Comparison of ENCODE assay signal across 8 mouse cellular contexts in the genomic region with DNA sequence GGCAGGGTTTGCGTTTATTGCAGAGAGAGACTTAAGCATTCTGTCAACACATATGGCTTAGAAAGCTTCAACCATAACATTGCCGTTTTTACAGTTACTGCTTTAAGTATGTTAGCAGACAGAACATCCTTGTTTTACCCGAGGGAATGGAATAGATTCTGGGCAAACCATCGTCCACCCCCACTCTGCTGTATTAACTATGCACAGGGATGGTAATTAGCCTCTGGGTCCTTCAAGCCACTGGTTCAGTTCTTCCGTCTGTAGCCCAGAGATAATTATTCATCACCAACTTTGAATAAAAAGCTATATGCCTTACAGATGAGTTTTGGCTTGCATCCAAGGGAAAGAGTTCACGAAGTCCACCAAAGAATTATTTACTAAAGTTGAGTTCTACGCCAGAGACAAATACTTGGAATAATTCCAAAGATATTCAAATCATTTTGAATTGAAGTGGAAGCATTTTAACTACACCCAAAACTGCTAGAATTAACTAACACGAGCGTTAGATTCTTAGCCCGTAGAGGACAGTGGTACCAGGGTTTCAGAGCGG. TPM values are rescaled to one million over a fixed set of nuclear protein-coding genes. Genes with fewer than 3 reads are reported as not detected.
DNase-seq lines count a peak whose midpoint lies in the region; ATAC-seq and TF ChIP-seq lines count a peak whose summit lies in the region.

No protein-coding gene starts in this region.

- H3K27ac ChIP-seq in lung, embryonic 14.5 days (ENCODE audit: low read depth), result peak overlapping the region; percentile 100
- H3K27ac ChIP-seq in embryonic facial prominence, embryonic 15.5 days (replicated peaks), result peak overlapping the region; percentile 100
- peak overlapping the region; percentile 100 for H3K27ac ChIP-seq in neural tube, embryonic 14.5 days (ENCODE audit: low read depth, low read length)

- peak; percentile 90 for DNase-seq in lung, embryonic 14.5 days
- DNase-seq in lung, postnatal 10 days, result no peak
- DNase-seq in kidney, postnatal 14 days, result peak; percentile 65
- DNase-seq in left cerebral cortex, adult 18-20 months (ENCODE audit: low spot score in 2 of 2), result no peak
- no peak for DNase-seq in thymus, postnatal 0 days (ENCODE audit: low spot score)
- no peak for DNase-seq in cerebellum, postnatal 4 days (ENCODE audit: low spot score in 2 of 2)

- ATAC-seq in lung, embryonic 14.5 days (ENCODE audit: insufficient read depth), result peak; percentile 15
- ATAC-seq in embryonic facial prominence, embryonic 15.5 days (ENCODE audit: insufficient number of reproducible peaks, low FRiP score, low TSS enrichment, low read depth), result 0 out of 2 replicates have a peak, but pooled peaks have one; percentile 13
- peak; percentile 29 for ATAC-seq in neural tube, embryonic 14.5 days (ENCODE audit: low read depth)

- H3K9ac ChIP-seq in lung, embryonic 14.5 days, result peak overlapping the region; percentile 99
- peak overlapping the region; percentile 96 for H3K9ac ChIP-seq in embryonic facial prominence, embryonic 15.5 days
- H3K9ac ChIP-seq in neural tube, embryonic 14.5 days (replicated peaks; ENCODE audit: low read depth, low read length), result peak overlapping the region; percentile 99

- H3K9me3 ChIP-seq in lung, embryonic 14.5 days (ENCODE audit: low read depth, low read length), result no peaks in the 10 kb centered on the region
- no peaks in the 10 kb centered on the region for H3K9me3 ChIP-seq in embryonic facial prominence, embryonic 15.5 days (replicated peaks)
- no peaks in the 10 kb centered on the region for H3K9me3 ChIP-seq in neural tube, embryonic 14.5 days (ENCODE audit: control insufficient read depth, low read length)

- H3K36me3 ChIP-seq in lung, embryonic 14.5 days (ENCODE audit: insufficient read depth), result no peaks in the 10 kb centered on the region
- no peaks in the 10 kb centered on the region for H3K36me3 ChIP-seq in embryonic facial prominence, embryonic 15.5 days
- H3K36me3 ChIP-seq in neural tube, embryonic 14.5 days (ENCODE audit: control insufficient read depth, insufficient read depth, low read length), result no peaks in the 10 kb centered on the region

- 6% methylated on average over 11 of the region's 11 CpGs for WGBS in lung, embryonic 14.5 days
- WGBS in embryonic facial prominence, embryonic 15.5 days, result 4% methylated on average over 11 of the region's 11 CpGs
- 12% methylated on average over 11 of the region's 11 CpGs for WGBS in neural tube, embryonic 14.5 days

- no peaks in the 10 kb centered on the region for H3K27me3 ChIP-seq in lung, embryonic 14.5 days (ENCODE audit: insufficient read depth, low read length)
- H3K27me3 ChIP-seq in embryonic facial prominence, embryonic 15.5 days, result no peaks in the 10 kb centered on the region
- H3K27me3 ChIP-seq in neural tube, embryonic 14.5 days (ENCODE audit: control insufficient read depth, insufficient read depth, low read length), result no peaks in the 10 kb centered on the region; the same call in 1 of the 2 replicates

- H3K4me1 ChIP-seq in lung, embryonic 14.5 days (ENCODE audit: insufficient read depth), result peaks cover 9% of the 10 kb centered on the region; the same call in 1 of the 2 replicates
- peaks cover 14% of the 10 kb centered on the region; the same call in 1 of the 2 replicates for H3K4me1 ChIP-seq in embryonic facial prominence, embryonic 15.5 days
- peaks cover 18% of the 10 kb centered on the region; the same call in 1 of the 2 replicates for H3K4me1 ChIP-seq in neural tube, embryonic 14.5 days (ENCODE audit: control insufficient read depth, insufficient read depth, low read length)

- no peak for TF ChIP-seq CTCF in lung, embryonic 14.5 days (IDR thresholded peaks at IDR 0.05; ENCODE audit: low read depth)

- peak overlapping the region; percentile 81 for H3K4me2 ChIP-seq in lung, embryonic 14.5 days
- peak overlapping the region; percentile 67 for H3K4me2 ChIP-seq in embryonic facial prominence, embryonic 15.5 days (replicated peaks)
- peak overlapping the region; percentile 91 for H3K4me2 ChIP-seq in neural tube, embryonic 14.5 days (ENCODE audit: low read depth, low read length)

- H3K4me3 ChIP-seq in lung, embryonic 14.5 days (ENCODE audit: low read depth, low read length), result peak overlapping the region; percentile 97
- H3K4me3 ChIP-seq in embryonic facial prominence, embryonic 15.5 days (replicated peaks), result peak overlapping the region; percentile 86
- H3K4me3 ChIP-seq in neural tube, embryonic 14.5 days (ENCODE audit: low read depth, low read length), result peak overlapping the region; percentile 55

RNA-seq across cellular contexts. Expression of gene Erbin, which starts 1.6 kb away (rescaled TPM):
- polyA plus RNA-seq in lung, embryonic 14.5 days (2014; fragmentation: Nextera tagmentation; extraction: Ambion mirVana), result 30.7 and 32.5 TPM in 2 replicates
- polyA plus RNA-seq in embryonic facial prominence, embryonic 15.5 days (2015; fragmentation: Nextera tagmentation; extraction: Ambion mirVana), result 18.3 and 19.7 TPM in 2 replicates
- polyA plus RNA-seq in neural tube, embryonic 14.5 days (2014; fragmentation: Nextera tagmentation; extraction: Ambion mirVana), result 14.5 and 16.9 TPM in 2 replicates
- total RNA-seq in left cerebral cortex, adult 18-20 months (2021), result 10 to 100 TPM; 43.9 to 45.0 TPM
- 30.4 and 31.8 TPM in 2 replicates for polyA plus RNA-seq in thymus, postnatal 0 days (2015; fragmentation: Nextera tagmentation; extraction: Ambion mirVana)

Comparison
In these comparisons a context has a peak if more than half of its experiments do, and no peak if none do; other contexts are left out.
1. DNase-seq: peak in lung, embryonic 14.5 days (single experiment) and kidney, postnatal 14 days (single experiment); none in lung, postnatal 10 days (single experiment), left cerebral cortex, adult 18-20 months (0 of 2), thymus, postnatal 0 days (single experiment) and cerebellum, postnatal 4 days (0 of 2).
2. Peak in every context shown above with its lines, with median percentiles within 50 percentile points of each other: ATAC-seq, H3K27ac ChIP-seq, H3K4me2 ChIP-seq, H3K4me3 ChIP-seq and H3K9ac ChIP-seq.